Mouse (Mus musculus): Measurements from ENCODE around the gene Rnf26. TPM values are rescaled to one million over a fixed set of nuclear protein-coding genes. Genes with fewer than 3 reads are reported as not detected.

Gene Rnf26
- polyA plus RNA-seq, 1 experiment from 2014 or later = 61.4 TPM

DNA sequence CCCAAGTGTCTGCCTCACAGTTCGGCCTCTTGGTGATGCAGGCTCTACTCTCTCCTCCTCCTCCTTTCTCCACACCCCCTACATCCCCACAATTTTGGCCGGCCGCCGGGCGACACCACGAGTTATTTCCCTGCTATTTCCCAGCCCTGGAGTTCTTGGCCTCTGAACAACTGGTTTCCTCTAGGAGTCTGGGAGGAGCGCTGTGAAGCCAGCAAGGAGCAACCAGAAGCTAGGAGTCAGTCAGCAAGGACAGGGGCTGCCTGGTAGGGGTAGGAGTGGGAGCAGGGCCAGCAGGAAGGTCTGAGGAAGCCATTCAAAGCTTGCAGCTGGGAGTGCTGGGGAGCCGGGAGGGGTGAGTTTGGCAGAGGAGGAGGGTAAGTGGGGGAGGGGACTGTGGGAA is 6.2 kb downstream of the Rnf26 start, which contains the start of gene C1qtnf5:
Gene C1qtnf5, plus strand, starts transcription at position 136 of the 400 bp plus-strand sequence.
- Histone ChIP-seq H3K36me3 (ENCODE audit: control insufficient read depth, insufficient read depth, low read length) (peaks cover 20% of the 10 kb centered on the region), H3K4me1 (ENCODE audit: control insufficient read depth, insufficient read depth, low read length) (peaks cover 40% of the 10 kb centered on the region), H3K4me3 (ENCODE audit: low read depth, low read length) (peak within 1 kb of the TSS; percentile 15; the same call in 1 of the 2 replicates), H3K4me2 (ENCODE audit: low read depth, low read length) (peak within 1 kb of the TSS; percentile 51), H3K9me3 (ENCODE audit: control insufficient read depth, low read length) (no peaks in the 10 kb centered on the region), H3K27me3 (replicated peaks; ENCODE audit: control insufficient read depth, insufficient read depth, low read length) (no peaks in the 10 kb centered on the region), H3K9ac (ENCODE audit: low read depth, low read length) (peak within 1 kb of the TSS; percentile 43), H3K27ac (replicated peaks; ENCODE audit: low read depth, low read length) (peak within 1 kb of the TSS; percentile 79)
- ATAC-seq (ENCODE audit: low read depth) (peak; percentile 81), DNase-seq (ENCODE audit: low spot score) (peak; percentile 92)
- WGBS = 12% methylated on average over 8 of the region's 8 CpGs

DNA sequence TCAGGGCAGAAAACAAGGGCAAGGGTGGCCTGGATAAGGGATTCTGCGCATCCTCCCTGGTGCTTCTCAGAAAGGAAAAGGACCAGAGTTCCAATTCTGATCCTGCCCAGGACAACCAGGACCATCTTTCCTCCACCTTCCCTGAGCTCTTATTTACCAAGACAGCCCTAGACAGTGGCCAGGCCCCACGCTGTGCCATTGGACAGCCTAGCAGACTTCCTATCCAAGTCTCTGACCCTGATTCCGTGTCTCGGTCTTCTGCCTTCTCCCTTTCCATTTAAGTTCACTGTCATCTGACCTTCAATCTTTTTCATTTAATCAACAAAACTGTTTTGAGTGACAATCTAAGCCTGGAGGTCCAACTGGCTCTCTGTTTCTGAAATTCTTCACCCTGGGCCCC is 6.7 kb downstream of the Rnf26 start:
- 72% methylated on average over 4 of the region's 4 CpGs for WGBS
- no peak overlapping the region for H3K4me3 ChIP-seq (ENCODE audit: low read depth, low read length)
- peaks cover 40% of the 10 kb centered on the region for H3K4me1 ChIP-seq (ENCODE audit: control insufficient read depth, insufficient read depth, low read length)
- peak overlapping the region; percentile 79; the same call in 1 of the 2 replicates for H3K27ac ChIP-seq (replicated peaks; ENCODE audit: low read depth, low read length)
- peak overlapping the region; percentile 51 for H3K4me2 ChIP-seq (ENCODE audit: low read depth, low read length)
- no peaks in the 10 kb centered on the region for H3K9me3 ChIP-seq (ENCODE audit: control insufficient read depth, low read length)
- DNase-seq (ENCODE audit: low spot score) = no peak
- no peaks in the 10 kb centered on the region for H3K27me3 ChIP-seq (replicated peaks; ENCODE audit: control insufficient read depth, insufficient read depth, low read length)
- ATAC-seq (ENCODE audit: low read depth) = no peak
- peaks cover 20% of the 10 kb centered on the region for H3K36me3 ChIP-seq (ENCODE audit: control insufficient read depth, insufficient read depth, low read length)
- no peak overlapping the region for H3K9ac ChIP-seq (ENCODE audit: low read depth, low read length)

DNA sequence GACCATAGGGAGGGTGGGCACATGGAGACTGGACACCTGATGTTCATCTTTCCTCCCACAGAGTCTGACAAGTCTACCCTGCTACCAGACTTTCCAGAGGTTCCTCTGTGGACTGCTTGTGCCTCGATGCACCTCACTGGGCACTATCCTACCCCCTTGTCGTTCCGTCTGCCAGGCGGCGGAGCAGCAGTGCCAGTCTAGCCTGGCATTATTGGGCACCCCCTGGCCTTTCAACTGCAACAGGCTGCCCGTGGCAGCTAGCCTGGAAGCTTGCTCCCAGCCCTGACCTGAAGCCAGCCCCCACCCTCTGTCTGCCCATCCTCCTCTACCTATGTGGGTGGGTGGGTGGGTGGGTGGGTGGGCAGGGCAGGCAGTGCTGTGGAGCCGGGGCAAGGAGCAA is 7.1 kb downstream of the Rnf26 start:
- peak overlapping the region; percentile 79; the same call in 1 of the 2 replicates for H3K27ac ChIP-seq (replicated peaks; ENCODE audit: low read depth, low read length)
- WGBS = 94% methylated on average over 7 of the region's 7 CpGs
- no peak for DNase-seq (ENCODE audit: low spot score)
- H3K4me2 ChIP-seq (ENCODE audit: low read depth, low read length) = no peak overlapping the region
- no peak overlapping the region for H3K4me3 ChIP-seq (ENCODE audit: low read depth, low read length)
- H3K4me1 ChIP-seq (ENCODE audit: control insufficient read depth, insufficient read depth, low read length) = peaks cover 40% of the 10 kb centered on the region
- no peak overlapping the region for H3K9ac ChIP-seq (ENCODE audit: low read depth, low read length)
- no peaks in the 10 kb centered on the region for H3K9me3 ChIP-seq (ENCODE audit: control insufficient read depth, low read length)
- H3K27me3 ChIP-seq (replicated peaks; ENCODE audit: control insufficient read depth, insufficient read depth, low read length) = no peaks in the 10 kb centered on the region
- no peak for ATAC-seq (ENCODE audit: low read depth)
- H3K36me3 ChIP-seq (ENCODE audit: control insufficient read depth, insufficient read depth, low read length) = peaks cover 20% of the 10 kb centered on the region

GRCm38 (mm10) chr9:44105781-44106180 is 7.5 kb downstream of the Rnf26 start:
- Histone ChIP-seq H3K36me3 (ENCODE audit: control insufficient read depth, insufficient read depth, low read length) (peaks cover 20% of the 10 kb centered on the region), H3K27me3 (replicated peaks; ENCODE audit: control insufficient read depth, insufficient read depth, low read length) (no peaks in the 10 kb centered on the region), H3K4me1 (ENCODE audit: control insufficient read depth, insufficient read depth, low read length) (peaks cover 40% of the 10 kb centered on the region), H3K9me3 (ENCODE audit: control insufficient read depth, low read length) (no peaks in the 10 kb centered on the region), H3K9ac (ENCODE audit: low read depth, low read length) (no peak overlapping the region), H3K4me2 (ENCODE audit: low read depth, low read length) (no peak overlapping the region), H3K27ac (replicated peaks; ENCODE audit: low read depth, low read length) (no peak overlapping the region), H3K4me3 (ENCODE audit: low read depth, low read length) (no peak overlapping the region)
- ATAC-seq (ENCODE audit: low read depth) (no peak), DNase-seq (ENCODE audit: low spot score) (no peak)
- 78% methylated on average over 10 of the region's 10 CpGs for WGBS

DNA sequence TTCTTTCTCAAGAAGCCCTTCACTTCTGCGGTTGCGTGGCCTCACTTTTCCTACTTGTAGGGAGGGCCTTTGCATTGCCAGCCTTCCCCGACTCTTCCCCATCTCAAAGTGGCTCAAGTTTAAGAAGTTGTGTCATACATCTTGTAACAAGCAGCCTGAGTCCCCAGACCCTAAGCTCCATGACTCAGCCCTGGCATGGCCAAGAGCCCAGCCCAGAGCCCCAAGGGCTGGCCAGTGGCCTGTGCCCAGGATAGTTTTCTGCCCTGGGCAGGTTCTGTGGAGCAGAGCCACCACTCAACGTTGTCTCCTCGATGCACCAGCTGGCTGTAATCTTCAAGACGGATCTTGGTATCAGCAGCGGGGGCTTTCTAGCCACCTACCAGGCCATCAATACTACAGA is 8.4 kb downstream of the Rnf26 start:
- ATAC-seq (ENCODE audit: low read depth) = no peak
- H3K27me3 ChIP-seq (replicated peaks; ENCODE audit: control insufficient read depth, insufficient read depth, low read length) = no peaks in the 10 kb centered on the region
- peaks cover 31% of the 10 kb centered on the region for H3K4me1 ChIP-seq (ENCODE audit: control insufficient read depth, insufficient read depth, low read length)
- no peak overlapping the region for H3K9ac ChIP-seq (ENCODE audit: low read depth, low read length)
- DNase-seq (ENCODE audit: low spot score) = no peak
- peaks cover 20% of the 10 kb centered on the region for H3K36me3 ChIP-seq (ENCODE audit: control insufficient read depth, insufficient read depth, low read length)
- no peak overlapping the region for H3K4me3 ChIP-seq (ENCODE audit: low read depth, low read length)
- H3K9me3 ChIP-seq (ENCODE audit: control insufficient read depth, low read length) = no peaks in the 10 kb centered on the region
- WGBS = 86% methylated on average over 7 of the region's 7 CpGs
- no peak overlapping the region for H3K27ac ChIP-seq (replicated peaks; ENCODE audit: low read depth, low read length)
- H3K4me2 ChIP-seq (ENCODE audit: low read depth, low read length) = no peak overlapping the region

GRCm38 (mm10) chr9:44101490-44101889 is 11.8 kb downstream of the Rnf26 start, which contains the start of gene Mfrp:
Gene Mfrp, plus strand, starts transcription at chr9:44101729.
- WGBS = 36% methylated on average over 9 of the region's 9 CpGs
- Histone ChIP-seq H3K27me3 (replicated peaks; ENCODE audit: control insufficient read depth, insufficient read depth, low read length) (no peaks in the 10 kb centered on the region), H3K4me3 (ENCODE audit: low read depth, low read length) (no peak within 1 kb of the TSS), H3K4me2 (ENCODE audit: low read depth, low read length) (no peak within 1 kb of the TSS), H3K9ac (ENCODE audit: low read depth, low read length) (no peak within 1 kb of the TSS), H3K4me1 (ENCODE audit: control insufficient read depth, insufficient read depth, low read length) (no peaks in the 10 kb centered on the region), H3K9me3 (ENCODE audit: control insufficient read depth, low read length) (no peaks in the 10 kb centered on the region), H3K27ac (replicated peaks; ENCODE audit: low read depth, low read length) (no peak within 1 kb of the TSS), H3K36me3 (ENCODE audit: control insufficient read depth, insufficient read depth, low read length) (peaks cover 16% of the 10 kb centered on the region)
- ATAC-seq (ENCODE audit: low read depth) = no peak
- no peak for DNase-seq (ENCODE audit: low spot score)

DNA sequence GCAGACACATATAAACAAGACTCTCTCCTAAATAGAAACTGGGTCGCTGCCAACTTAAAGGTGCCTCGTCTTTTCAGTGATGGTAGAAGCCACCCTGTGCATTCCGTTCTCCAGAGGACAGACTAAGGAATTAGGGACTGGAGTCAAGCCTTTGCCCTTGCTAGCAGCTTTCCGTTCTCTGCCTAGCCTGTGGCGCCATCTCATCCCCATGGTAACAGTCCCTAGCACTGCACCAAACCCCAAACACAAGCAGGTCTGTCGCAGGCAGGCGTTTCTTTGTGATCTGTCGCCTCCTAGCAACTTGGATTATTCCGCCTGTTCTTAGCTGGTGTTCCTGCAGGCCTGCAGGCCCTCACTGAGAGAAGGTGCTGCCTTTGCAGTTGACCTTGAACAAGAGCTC is 16.8 kb downstream of the Rnf26 start:
- H3K9me3 ChIP-seq (ENCODE audit: control insufficient read depth, low read length) = no peaks in the 10 kb centered on the region
- no peak overlapping the region for H3K9ac ChIP-seq (ENCODE audit: low read depth, low read length)
- ATAC-seq (ENCODE audit: low read depth) (peak; percentile 31; the same call in 1 of the 2 replicates), DNase-seq (ENCODE audit: low spot score) (no peak)
- peaks cover 7% of the 10 kb centered on the region; the same call in 1 of the 2 replicates for H3K4me1 ChIP-seq (ENCODE audit: control insufficient read depth, insufficient read depth, low read length)
- H3K27ac ChIP-seq (replicated peaks; ENCODE audit: low read depth, low read length) = no peak overlapping the region
- 39% methylated on average over 9 of the region's 9 CpGs for WGBS
- H3K4me3 ChIP-seq (ENCODE audit: low read depth, low read length) = no peak overlapping the region
- H3K4me2 ChIP-seq (ENCODE audit: low read depth, low read length) = no peak overlapping the region
- 0 out of 2 replicates have a peak, but pooled peaks cover 11% of the 10 kb centered on the region for H3K36me3 ChIP-seq (ENCODE audit: control insufficient read depth, insufficient read depth, low read length)
- no peaks in the 10 kb centered on the region for H3K27me3 ChIP-seq (replicated peaks; ENCODE audit: control insufficient read depth, insufficient read depth, low read length)

- H3K4me1 ChIP-seq (ENCODE audit: control insufficient read depth, insufficient read depth, low read length) = peaks cover 7% of the 10 kb centered on the region; the same call in 1 of the 2 replicates
- no peak for DNase-seq (ENCODE audit: low spot score)
- H3K9ac ChIP-seq (ENCODE audit: low read depth, low read length) = no peak overlapping the region
- H3K36me3 ChIP-seq (ENCODE audit: control insufficient read depth, insufficient read depth, low read length) = peaks cover 19% of the 10 kb centered on the region; the same call in 1 of the 2 replicates
- no peaks in the 10 kb centered on the region for H3K27me3 ChIP-seq (replicated peaks; ENCODE audit: control insufficient read depth, insufficient read depth, low read length)
- no peak overlapping the region for H3K27ac ChIP-seq (replicated peaks; ENCODE audit: low read depth, low read length)
- no peak overlapping the region for H3K4me2 ChIP-seq (ENCODE audit: low read depth, low read length)
- H3K4me3 ChIP-seq (ENCODE audit: low read depth, low read length) = no peak overlapping the region
- no peak for ATAC-seq (ENCODE audit: low read depth)
- H3K9me3 ChIP-seq (ENCODE audit: control insufficient read depth, low read length) = no peaks in the 10 kb centered on the region
- WGBS = 83% methylated on average over 9 of the region's 9 CpGs
Observed at GRCm38 (mm10) chr9:44095781-44096180, 17.5 kb downstream of the Rnf26 start.

- peaks cover 23% of the 10 kb centered on the region; the same call in 1 of the 2 replicates for H3K36me3 ChIP-seq (ENCODE audit: control insufficient read depth, insufficient read depth, low read length)
- H3K9ac ChIP-seq (ENCODE audit: low read depth, low read length) = no peak overlapping the region
- no peaks in the 10 kb centered on the region for H3K9me3 ChIP-seq (ENCODE audit: control insufficient read depth, low read length)
- peaks cover 12% of the 10 kb centered on the region; the same call in 1 of the 2 replicates for H3K4me1 ChIP-seq (ENCODE audit: control insufficient read depth, insufficient read depth, low read length)
- no peak overlapping the region for H3K4me3 ChIP-seq (ENCODE audit: low read depth, low read length)
- no peaks in the 10 kb centered on the region for H3K27me3 ChIP-seq (replicated peaks; ENCODE audit: control insufficient read depth, insufficient read depth, low read length)
- no peak for ATAC-seq (ENCODE audit: low read depth)
- WGBS = 96% methylated on average over 3 of the region's 3 CpGs
- no peak for DNase-seq (ENCODE audit: low spot score)
- no peak overlapping the region for H3K4me2 ChIP-seq (ENCODE audit: low read depth, low read length)
- H3K27ac ChIP-seq (replicated peaks; ENCODE audit: low read depth, low read length) = no peak overlapping the region
Observed at GRCm38 (mm10) chr9:44094737-44095136, 18.6 kb downstream of the Rnf26 start.
